Comparison of ENCODE assay signal across 19 mouse cellular contexts in the genomic region with DNA sequence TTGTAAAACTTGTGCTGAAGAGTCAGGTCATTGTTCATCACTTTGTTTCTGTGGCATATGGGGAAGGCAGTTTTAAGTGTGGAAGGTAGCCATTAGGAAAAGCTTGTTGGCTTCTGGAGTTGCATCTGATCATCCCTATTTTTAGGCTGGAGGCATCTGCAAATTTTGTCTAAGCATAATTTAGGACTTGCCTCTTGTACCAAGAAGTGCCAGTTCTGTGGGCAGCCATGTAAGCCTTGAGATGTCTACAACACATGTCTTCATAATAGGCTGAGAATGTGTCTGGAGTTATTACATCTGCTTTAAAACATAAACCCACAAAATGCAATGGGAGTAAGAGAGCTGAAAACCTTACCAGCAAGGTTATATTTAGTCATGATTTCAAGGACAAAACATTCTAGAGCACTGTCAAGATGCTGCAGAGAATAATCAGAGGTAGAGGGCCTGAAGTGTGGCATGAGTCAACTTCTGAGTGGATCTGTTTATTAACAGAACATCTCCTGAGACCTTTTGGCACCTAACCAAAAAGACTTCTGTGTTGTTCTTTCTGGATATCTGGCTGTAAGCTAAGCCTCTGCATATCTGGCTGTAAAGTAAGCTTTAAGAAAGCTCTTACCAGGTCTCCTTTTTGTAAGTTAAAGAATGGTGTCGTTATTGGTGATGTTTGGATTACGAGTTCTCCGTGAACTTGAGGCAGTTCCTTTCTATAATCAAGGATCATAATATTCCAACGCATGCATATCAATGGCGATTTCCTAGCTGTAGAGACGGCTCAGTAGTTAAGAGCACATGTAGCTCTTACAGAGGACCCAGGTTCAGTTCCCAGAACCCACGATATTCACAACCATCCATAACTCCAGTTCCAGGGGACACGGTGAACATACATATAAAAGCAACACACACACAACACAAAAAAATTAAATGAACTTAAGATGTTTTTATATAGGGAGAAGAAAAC.
DNase-seq lines count a peak whose midpoint lies in the region; ATAC-seq lines count a peak whose summit lies in the region.
"Had no signal": no experiment of that assay in that cellular context is flagged by ENCODE, and none has a peak within 500 bp of the region (broad histone marks: within the 10 kb centered on the region; RNA-seq: fewer than 3 reads in every experiment).

No protein-coding gene starts in this region.

- no peak overlapping the region for H3K27ac ChIP-seq in embryonic facial prominence, embryonic 14.5 days (replicated peaks; ENCODE audit: low read depth, low read length)
- H3K27ac ChIP-seq in embryonic facial prominence, embryonic 10.5 days (replicated peaks) = no peak overlapping the region
- peak overlapping the region; percentile 52 to 67 for H3K27ac ChIP-seq in heart, embryonic 14.5 days (replicated peaks in 1 of 2; ENCODE audit: control insufficient read depth in 1 of 2, insufficient read depth in 1 of 2, low read depth in 2 of 2, low read length in 2 of 2)
- H3K27ac ChIP-seq in midbrain, embryonic 11.5 days (ENCODE audit: low read depth, low read length) = no peak overlapping the region
- no peak overlapping the region for H3K27ac ChIP-seq in midbrain, embryonic 15.5 days
- H3K27ac ChIP-seq: embryonic facial prominence, embryonic 15.5 days; forebrain, embryonic 13.5 days; hindbrain, embryonic 15.5 days; liver, embryonic 15.5 days; stomach, embryonic 15.5 days had no signal

- no peak overlapping the region for H3K4me2 ChIP-seq in embryonic facial prominence, embryonic 14.5 days (ENCODE audit: low read depth, low read length)
- H3K4me2 ChIP-seq in heart, embryonic 14.5 days (ENCODE audit: low read length) = no peak overlapping the region
- no peak overlapping the region for H3K4me2 ChIP-seq in midbrain, embryonic 11.5 days
- H3K4me2 ChIP-seq in midbrain, embryonic 15.5 days = no peak overlapping the region
- H3K4me2 ChIP-seq: embryonic facial prominence, embryonic 15.5 days; forebrain, embryonic 13.5 days; hindbrain, embryonic 15.5 days; liver, embryonic 15.5 days; stomach, embryonic 15.5 days had no signal

- ATAC-seq in embryonic facial prominence, embryonic 14.5 days (ENCODE audit: low read depth) = no peak
- no peak for ATAC-seq in heart, embryonic 14.5 days (ENCODE audit: insufficient number of reproducible peaks, insufficient read depth, low FRiP score, low read depth)
- ATAC-seq in midbrain, embryonic 11.5 days (ENCODE audit: low FRiP score) = no peak
- no peak for ATAC-seq in midbrain, embryonic 15.5 days (replicated peaks)
- ATAC-seq: forebrain, embryonic 13.5 days had no signal

- H3K4me3 ChIP-seq in embryonic facial prominence, embryonic 14.5 days (ENCODE audit: low read depth, low read length) = no peak overlapping the region
- H3K4me3 ChIP-seq in embryonic facial prominence, embryonic 10.5 days = no peak overlapping the region
- no peak overlapping the region for H3K4me3 ChIP-seq in heart, embryonic 14.5 days (ENCODE audit: control insufficient read depth in 1 of 2, insufficient read depth in 1 of 2, low read depth in 1 of 2, low read length in 2 of 2)
- H3K4me3 ChIP-seq in midbrain, embryonic 11.5 days (ENCODE audit: low read depth, low read length) = no peak overlapping the region
- no peak overlapping the region for H3K4me3 ChIP-seq in midbrain, embryonic 15.5 days
- H3K4me3 ChIP-seq: embryonic facial prominence, embryonic 15.5 days; forebrain, embryonic 13.5 days; hindbrain, embryonic 15.5 days; liver, embryonic 15.5 days; stomach, embryonic 15.5 days had no signal

- H3K27me3 ChIP-seq in embryonic facial prominence, embryonic 14.5 days (replicated peaks; ENCODE audit: control insufficient read depth, insufficient read depth, low read length) = no peaks in the 10 kb centered on the region
- H3K27me3 ChIP-seq in embryonic facial prominence, embryonic 10.5 days (replicated peaks; ENCODE audit: low read depth, poor library complexity, severe bottlenecking) = no peaks in the 10 kb centered on the region
- H3K27me3 ChIP-seq in heart, embryonic 14.5 days (ENCODE audit: control insufficient read depth, insufficient read depth, low read length) = no peaks in the 10 kb centered on the region
- H3K27me3 ChIP-seq in midbrain, embryonic 11.5 days (ENCODE audit: control insufficient read depth, insufficient read depth, low read length) = no peaks in the 10 kb centered on the region
- no peaks in the 10 kb centered on the region for H3K27me3 ChIP-seq in midbrain, embryonic 15.5 days (replicated peaks)
- H3K27me3 ChIP-seq: embryonic facial prominence, embryonic 15.5 days; forebrain, embryonic 13.5 days; hindbrain, embryonic 15.5 days; liver, embryonic 15.5 days; stomach, embryonic 15.5 days had no signal

- H3K36me3 ChIP-seq in embryonic facial prominence, embryonic 14.5 days (ENCODE audit: control insufficient read depth, insufficient read depth, low read length) = no peaks in the 10 kb centered on the region
- H3K36me3 ChIP-seq in embryonic facial prominence, embryonic 10.5 days (replicated peaks) = no peaks in the 10 kb centered on the region
- H3K36me3 ChIP-seq in heart, embryonic 14.5 days (ENCODE audit: control insufficient read depth, insufficient read depth, low read length) = no peaks in the 10 kb centered on the region
- H3K36me3 ChIP-seq in midbrain, embryonic 11.5 days (ENCODE audit: control insufficient read depth, insufficient read depth, low read length) = no peaks in the 10 kb centered on the region; the same call in 1 of the 2 replicates
- no peaks in the 10 kb centered on the region for H3K36me3 ChIP-seq in midbrain, embryonic 15.5 days (replicated peaks)
- H3K36me3 ChIP-seq: embryonic facial prominence, embryonic 15.5 days; hindbrain, embryonic 15.5 days; liver, embryonic 15.5 days; stomach, embryonic 15.5 days had no signal

- no peak overlapping the region for H3K9ac ChIP-seq in embryonic facial prominence, embryonic 14.5 days (ENCODE audit: low read depth, low read length)
- H3K9ac ChIP-seq in heart, embryonic 14.5 days (ENCODE audit: low read length) = no peak overlapping the region
- no peak overlapping the region for H3K9ac ChIP-seq in midbrain, embryonic 11.5 days (ENCODE audit: low read length)
- no peak overlapping the region for H3K9ac ChIP-seq in midbrain, embryonic 15.5 days
- H3K9ac ChIP-seq: embryonic facial prominence, embryonic 15.5 days; forebrain, embryonic 13.5 days; hindbrain, embryonic 15.5 days; liver, embryonic 15.5 days; stomach, embryonic 15.5 days had no signal

- no peaks in the 10 kb centered on the region for H3K9me3 ChIP-seq in embryonic facial prominence, embryonic 14.5 days (ENCODE audit: control insufficient read depth, low read length)
- no peaks in the 10 kb centered on the region for H3K9me3 ChIP-seq in embryonic facial prominence, embryonic 10.5 days
- H3K9me3 ChIP-seq in heart, embryonic 14.5 days (ENCODE audit: control insufficient read depth, low read length) = no peaks in the 10 kb centered on the region
- H3K9me3 ChIP-seq in midbrain, embryonic 11.5 days (ENCODE audit: control insufficient read depth, low read length) = no peaks in the 10 kb centered on the region
- H3K9me3 ChIP-seq in midbrain, embryonic 15.5 days = no peaks in the 10 kb centered on the region
- H3K9me3 ChIP-seq: embryonic facial prominence, embryonic 15.5 days; forebrain, embryonic 13.5 days; hindbrain, embryonic 15.5 days; liver, embryonic 15.5 days; stomach, embryonic 15.5 days had no signal

- 79% methylated on average over 8 of the region's 8 CpGs for WGBS in embryonic facial prominence, embryonic 14.5 days
- WGBS in embryonic facial prominence, embryonic 10.5 days = 93% methylated on average over 8 of the region's 8 CpGs
- 72% methylated on average over 8 of the region's 8 CpGs for WGBS in heart, embryonic 14.5 days
- 95% methylated on average over 8 of the region's 8 CpGs for WGBS in midbrain, embryonic 11.5 days
- WGBS in midbrain, embryonic 15.5 days = 94% methylated on average over 8 of the region's 8 CpGs

- peaks cover 13% of the 10 kb centered on the region for H3K4me1 ChIP-seq in embryonic facial prominence, embryonic 14.5 days (ENCODE audit: control insufficient read depth, insufficient read depth, low read length)
- peaks cover 16% of the 10 kb centered on the region for H3K4me1 ChIP-seq in embryonic facial prominence, embryonic 10.5 days
- peaks cover 5 to 33% of the 10 kb centered on the region in 2 experiments for H3K4me1 ChIP-seq in heart, embryonic 14.5 days (ENCODE audit: control insufficient read depth in 2 of 2, insufficient read depth in 2 of 2, low read length in 2 of 2)
- H3K4me1 ChIP-seq in midbrain, embryonic 11.5 days (ENCODE audit: control insufficient read depth, insufficient read depth, low read length) = no peaks in the 10 kb centered on the region
- H3K4me1 ChIP-seq in midbrain, embryonic 15.5 days = peaks cover 5% of the 10 kb centered on the region; the same call in 1 of the 2 replicates
- H3K4me1 ChIP-seq: forebrain, embryonic 13.5 days; liver, embryonic 15.5 days; stomach, embryonic 15.5 days had no signal

- peak; percentile 22 for DNase-seq in embryonic facial prominence, embryonic 14.5 days (ENCODE audit: low spot score)
- DNase-seq in embryonic facial prominence, embryonic 10.5 days (ENCODE audit: low spot score) = no peak
- DNase-seq in heart, adult 9 months (ENCODE audit: low spot score in 2 of 2) = no peak
- DNase-seq in midbrain, embryonic 11.5 days (ENCODE audit: low spot score, missing footprints) = peak; percentile 69
- no peak for DNase-seq in cerebellum, postnatal 4 days (ENCODE audit: low spot score in 2 of 2)
- no peak for DNase-seq in retina, postnatal 1 day
- DNase-seq: adrenal gland, postnatal 14 days; cerebellum, postnatal 36 days; gastrocnemius, postnatal 36 days; lung, postnatal 36 days; midbrain, embryonic 14.5 days; thymus, postnatal 25 days had no signal

Comparison
In these comparisons a context has a peak if more than half of its experiments do, and no peak if none do; other contexts are left out.
1. DNase-seq: peak in embryonic facial prominence, embryonic 14.5 days (single experiment) and midbrain, embryonic 11.5 days (single experiment); none in embryonic facial prominence, embryonic 10.5 days (single experiment), heart, adult 9 months (0 of 2), cerebellum, postnatal 4 days (0 of 2) and retina, postnatal 1 day (single experiment).
2. H3K27ac ChIP-seq: peak in heart, embryonic 14.5 days (2 of 2); none in embryonic facial prominence, embryonic 14.5 days (single experiment), embryonic facial prominence, embryonic 10.5 days (single experiment), midbrain, embryonic 11.5 days (single experiment) and midbrain, embryonic 15.5 days (single experiment).